Mouse (Mus musculus): ENCODE data around the gene Lats2. TPM values are rescaled to one million over a fixed set of nuclear protein-coding genes. Genes with fewer than 3 reads are reported as not detected.

Lats2 gene
- polyA plus RNA-seq, 1 experiment from 2014 or later = 11.5 TPM

GRCm38 (mm10) chr14:57646155-57646554, 112.0 kb downstream of the Lats2 start:
- no peaks in the 10 kb centered on the region for H3K4me1 ChIP-seq (ENCODE audit: control insufficient read depth, insufficient read depth, low read length)
- H3K9me3 ChIP-seq (ENCODE audit: control insufficient read depth, low read length) = no peaks in the 10 kb centered on the region
- ATAC-seq = no peak
- H3K36me3 ChIP-seq (ENCODE audit: control insufficient read depth, insufficient read depth, low read length) = no peaks in the 10 kb centered on the region
- H3K27ac ChIP-seq (ENCODE audit: low read length) = no peak overlapping the region
- no peak overlapping the region for H3K4me3 ChIP-seq (ENCODE audit: low read length)
- no peak overlapping the region for H3K9ac ChIP-seq (ENCODE audit: low read depth, low read length)
- WGBS = 81% methylated on average over 4 of the region's 4 CpGs
- no peaks in the 10 kb centered on the region for H3K27me3 ChIP-seq (replicated peaks; ENCODE audit: control insufficient read depth, insufficient read depth, low read length)
- H3K4me2 ChIP-seq (ENCODE audit: low read depth, low read length) = no peak overlapping the region

Small RNAs within 50 kb of the gene (microRNA-seq; reads per million reads assigned to microRNA genes)
- not detected for gene Mir3077

Other genes with a start within 250 kb of the Lats2 start
- gene Il17d, start 233.6 kb downstream of the Lats2 start, polyA plus RNA-seq (2015; fragmentation: Nextera tagmentation; extraction: Ambion mirVana) = 0.51 and 4.2 TPM in 2 replicates
- 89.8 and 91.7 TPM in 2 replicates for gene Eef1akmt1, start 186.8 kb downstream of the Lats2 start, polyA plus RNA-seq (2015; fragmentation: Nextera tagmentation; extraction: Ambion mirVana)
- 16.1 and 17.0 TPM in 2 replicates for gene Xpo4, start 93.0 kb downstream of the Lats2 start, polyA plus RNA-seq (2015; fragmentation: Nextera tagmentation; extraction: Ambion mirVana)
- gene Gm49361, start 12.3 kb downstream of the Lats2 start, polyA plus RNA-seq (2015; fragmentation: Nextera tagmentation; extraction: Ambion mirVana) = not detected in 2 replicates
- gene Sap18, start 39.8 kb upstream of the Lats2 start, polyA plus RNA-seq (2015; fragmentation: Nextera tagmentation; extraction: Ambion mirVana) = 17.0 and 18.8 TPM in 2 replicates
- 23.9 and 28.0 TPM in 2 replicates for gene Ska3, start 67.8 kb upstream of the Lats2 start, polyA plus RNA-seq (2015; fragmentation: Nextera tagmentation; extraction: Ambion mirVana)
- gene Mrpl57, start 67.8 kb upstream of the Lats2 start, polyA plus RNA-seq (2015; fragmentation: Nextera tagmentation; extraction: Ambion mirVana) = 223 and 225 TPM in 2 replicates
- gene Zdhhc20, start 131.9 kb upstream of the Lats2 start, polyA plus RNA-seq (2015; fragmentation: Nextera tagmentation; extraction: Ambion mirVana) = 55.2 and 58.9 TPM in 2 replicates
- 74.6 and 76.8 TPM in 2 replicates for gene Micu2, start 240.9 kb upstream of the Lats2 start, polyA plus RNA-seq (2015; fragmentation: Nextera tagmentation; extraction: Ambion mirVana)